ENCODE assay signal across 8 mouse cellular contexts in genomic region chr9:95194158-95194557, GRCm38 (mm10).
DNase-seq lines count a peak whose midpoint lies in the region; ATAC-seq lines count a peak whose summit lies in the region.

No protein-coding gene starts in this region.

- no peak overlapping the region for H3K4me3 ChIP-seq in heart, embryonic 14.5 days (ENCODE audit: control insufficient read depth in 1 of 2, insufficient read depth in 1 of 2, low read depth in 1 of 2, low read length in 2 of 2)
- no peak overlapping the region for H3K4me3 ChIP-seq in forebrain, embryonic 10.5 days
- no peak overlapping the region for H3K4me3 ChIP-seq in hindbrain, embryonic 12.5 days

- DNase-seq in 3134 (ENCODE audit: extremely low read depth, insufficient read length, low spot score) = peak; percentile 86
- peak; percentile 42 for DNase-seq in CD4-positive, CD25-positive, alpha-beta regulatory T cell, adult 2 months (ENCODE audit: low read depth, low spot score)
- peak; percentile 67 to 79 for DNase-seq in kidney, postnatal 4 days
- no peak for DNase-seq in forebrain, embryonic 10.5 days (ENCODE audit: extremely low spot score, low spot score)
- no peak for DNase-seq in thymus, postnatal 25 days
- DNase-seq in spleen, adult 12 weeks (ENCODE audit: low spot score) = no peak

- no peaks in the 10 kb centered on the region for H3K36me3 ChIP-seq in heart, embryonic 14.5 days (ENCODE audit: control insufficient read depth, insufficient read depth, low read length)
- H3K36me3 ChIP-seq in forebrain, embryonic 10.5 days (replicated peaks) = no peaks in the 10 kb centered on the region
- H3K36me3 ChIP-seq in hindbrain, embryonic 12.5 days = no peaks in the 10 kb centered on the region

- no peak overlapping the region for H3K9ac ChIP-seq in heart, embryonic 14.5 days (ENCODE audit: low read length)
- H3K9ac ChIP-seq in hindbrain, embryonic 12.5 days = no peak overlapping the region

- no peaks in the 10 kb centered on the region for H3K27me3 ChIP-seq in heart, embryonic 14.5 days (ENCODE audit: control insufficient read depth, insufficient read depth, low read length)
- no peaks in the 10 kb centered on the region for H3K27me3 ChIP-seq in forebrain, embryonic 10.5 days (ENCODE audit: poor library complexity, severe bottlenecking)
- H3K27me3 ChIP-seq in hindbrain, embryonic 12.5 days = no peaks in the 10 kb centered on the region

- 18% methylated on average over 5 of the region's 5 CpGs for WGBS in heart, embryonic 14.5 days
- WGBS in forebrain, embryonic 10.5 days = 76% methylated on average over 5 of the region's 5 CpGs
- WGBS in hindbrain, embryonic 12.5 days = 70% methylated on average over 5 of the region's 5 CpGs

- peak; percentile 57 for ATAC-seq in heart, embryonic 14.5 days (ENCODE audit: insufficient number of reproducible peaks, insufficient read depth, low FRiP score, low read depth)
- ATAC-seq in hindbrain, embryonic 12.5 days (ENCODE audit: low FRiP score) = no peak

- peaks cover 24 to 32% of the 10 kb centered on the region in 2 experiments for H3K4me1 ChIP-seq in heart, embryonic 14.5 days (ENCODE audit: control insufficient read depth in 2 of 2, insufficient read depth in 2 of 2, low read length in 2 of 2)
- H3K4me1 ChIP-seq in forebrain, embryonic 10.5 days = peaks cover 5% of the 10 kb centered on the region; the same call in 1 of the 2 replicates
- no peaks in the 10 kb centered on the region for H3K4me1 ChIP-seq in hindbrain, embryonic 12.5 days

- H3K4me2 ChIP-seq in heart, embryonic 14.5 days (ENCODE audit: low read length) = no peak overlapping the region; the same call in 1 of the 2 replicates
- no peak overlapping the region for H3K4me2 ChIP-seq in hindbrain, embryonic 12.5 days (replicated peaks)

- peak overlapping the region; percentile 33 to 65 for H3K27ac ChIP-seq in heart, embryonic 14.5 days (replicated peaks in 1 of 2; ENCODE audit: control insufficient read depth in 1 of 2, insufficient read depth in 1 of 2, low read depth in 2 of 2, low read length in 2 of 2)
- no peak overlapping the region for H3K27ac ChIP-seq in forebrain, embryonic 10.5 days
- H3K27ac ChIP-seq in hindbrain, embryonic 12.5 days = no peak overlapping the region

- H3K9me3 ChIP-seq in heart, embryonic 14.5 days (ENCODE audit: control insufficient read depth, low read length) = no peaks in the 10 kb centered on the region
- no peaks in the 10 kb centered on the region for H3K9me3 ChIP-seq in forebrain, embryonic 10.5 days
- no peaks in the 10 kb centered on the region for H3K9me3 ChIP-seq in hindbrain, embryonic 12.5 days (replicated peaks)

Comparison
In these comparisons a context has a peak if more than half of its experiments do, and no peak if none do; other contexts are left out.
1. DNase-seq: peak in 3134 (single experiment), CD4-positive, CD25-positive, alpha-beta regulatory T cell, adult 2 months (single experiment) and kidney, postnatal 4 days (2 of 2); none in forebrain, embryonic 10.5 days (single experiment), thymus, postnatal 25 days (single experiment) and spleen, adult 12 weeks (single experiment).
2. H3K27ac ChIP-seq: peak in heart, embryonic 14.5 days (2 of 2); none in forebrain, embryonic 10.5 days (single experiment) and hindbrain, embryonic 12.5 days (single experiment).